Mouse (Mus musculus) left cerebral cortex, postnatal 36 days (tissue): ENCODE results near the gene Msgn1. TPM values are rescaled to one million over a fixed set of nuclear protein-coding genes. Genes with fewer than 3 reads are reported as not detected.

Experiments used
- DNase-seq, 2 experiments: peaks; one replicate each; pipeline ENCODE4 v3.0.0; 2021 to 2022; ENCODE audit warnings: low spot score in 2 of 2, mixed read lengths in 1 of 2
- intact Hi-C: fragments of 180-260 bp; cut with DNase I; formaldehyde crosslinking; loops from one replicate; pipeline ENCODE4 v1.15.1; 2025
- total RNA-seq, 2 experiments: library from RNA; stranded (reverse); gene quantifications; 2 replicates each; pipeline ENCODE4 v1.2.3; 2021

The Msgn1 gene
- total RNA-seq, 2 experiments from 2014 or later, result not detected

GRCm38 (mm10) chr12:11203694-11204665, 4.8 kb downstream of the Msgn1 start:
- intact Hi-C loops, result no loop called here
- DNase-seq, result peak in 1 of 2 experiments; percentile 16

GRCm38 (mm10) chr12:11202476-11202875, 6.3 kb downstream of the Msgn1 start:
- no peak for DNase-seq
- intact Hi-C loops, result no loop called here

- DNase-seq, result no peak
- intact Hi-C loops, result no loop called here
Observed at GRCm38 (mm10) chr12:11200711-11201110, 8.1 kb downstream of the Msgn1 start.

- DNase-seq, result no peak
- intact Hi-C loops, result loop anchor here (5.0 kb wide), 2 partner anchors 69 to 949 kb away; partner anchors contain the start of genes Gen1 and Smc6
Observed at GRCm38 (mm10) chr12:11198551-11198950, 10.2 kb downstream of the Msgn1 start.

DNA sequence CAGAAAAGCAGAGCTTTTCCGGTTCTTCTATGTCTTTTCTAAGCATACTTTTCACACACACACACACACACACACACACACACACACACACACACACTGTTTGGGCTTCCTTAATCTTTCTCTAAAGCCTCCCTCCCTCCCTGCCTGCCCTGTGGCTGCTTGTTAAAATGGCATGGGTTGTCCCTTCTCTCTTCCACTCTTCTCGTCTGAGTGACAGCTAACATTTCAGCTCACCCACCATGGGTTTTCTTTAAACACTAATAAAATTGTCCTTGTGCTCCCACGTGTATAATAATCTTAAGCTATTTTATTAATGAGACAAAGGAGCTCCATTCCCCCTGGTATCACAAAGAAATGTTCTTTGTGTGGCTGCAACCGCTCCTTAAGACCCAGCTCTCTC, 10.7 kb downstream of the Msgn1 start:
- intact Hi-C loops, result loop anchor here (5.0 kb wide), 2 partner anchors 69 to 949 kb away; partner anchors contain the start of genes Gen1 and Smc6
- no peak for DNase-seq

DNA sequence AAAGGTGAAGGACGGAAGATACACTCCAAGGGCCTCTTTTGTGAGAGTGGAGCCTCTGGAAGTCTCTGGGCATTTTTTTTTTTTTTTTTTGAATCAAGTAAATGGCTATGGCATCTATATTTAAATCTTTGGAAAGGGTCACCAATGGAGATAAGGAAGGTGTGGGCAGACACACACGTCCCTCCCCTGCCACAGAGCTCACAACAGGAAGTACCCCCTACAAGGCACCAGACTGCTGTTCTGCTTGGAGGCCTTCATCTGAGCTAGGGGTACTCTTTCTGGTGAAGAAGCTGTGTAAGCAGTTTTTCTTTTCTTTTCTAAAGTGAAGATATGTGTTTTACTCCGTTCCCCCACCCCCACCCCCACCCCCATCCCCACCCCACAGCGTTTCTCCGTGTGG, 11.9 kb downstream of the Msgn1 start:
- DNase-seq, result no peak
- intact Hi-C loops, result loop anchor here (5.0 kb wide), 2 partner anchors 70 to 950 kb away; partner anchors contain the start of genes Gen1 and Smc6

- intact Hi-C loops, result loop anchor here (5.0 kb wide), 2 partner anchors 71 to 951 kb away; partner anchors contain the start of genes Gen1 and Smc6
- peak; percentile 65 for DNase-seq
Observed at GRCm38 (mm10) chr12:11196142-11196597, 12.6 kb downstream of the Msgn1 start.

- intact Hi-C loops, result loop anchor here (5.0 kb wide), 2 partner anchors 72 to 952 kb away; partner anchors contain the start of genes Gen1 and Smc6
- DNase-seq, result no peak
Observed at GRCm38 (mm10) chr12:11195031-11195430, 13.7 kb downstream of the Msgn1 start.

GRCm38 (mm10) chr12:11178486-11179154, 30.2 kb downstream of the Msgn1 start:
- peak; percentile 76 to 84 for DNase-seq
- intact Hi-C loops, result loop anchor here (1.0 to 5.0 kb wide), 2 partner anchors 376 to 580 kb away; no protein-coding TSS in a partner anchor

- intact Hi-C loops, result loop anchor here (1.0 to 5.0 kb wide), 2 partner anchors 375 to 579 kb away; no protein-coding TSS in a partner anchor
- no peak for DNase-seq
Observed at GRCm38 (mm10) chr12:11177408-11178394, 31.1 kb downstream of the Msgn1 start.

DNA sequence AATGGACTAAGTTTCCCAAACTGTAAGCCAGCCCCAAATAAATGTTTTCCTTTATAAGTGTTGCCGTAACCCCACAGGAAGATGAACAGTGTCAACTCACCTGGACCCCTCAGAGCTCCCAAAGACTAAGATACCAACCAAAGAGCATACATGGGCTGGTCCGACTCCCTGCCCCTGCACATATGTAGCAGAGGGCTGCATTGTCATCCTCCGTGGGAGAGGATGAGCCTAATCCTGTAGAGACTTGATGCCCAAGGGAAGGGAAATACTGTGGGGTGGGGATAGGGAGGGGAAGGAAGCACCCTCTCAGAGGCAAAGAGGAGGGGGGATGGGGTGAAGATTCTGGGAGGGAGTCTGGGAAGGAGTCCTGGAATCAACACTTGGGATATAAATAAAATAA, 50.1 kb downstream of the Msgn1 start:
- intact Hi-C loops, result no loop called here
- no peak for DNase-seq

Other genes with a start within 250 kb of the Msgn1 start
- gene Kcns3, start 57.9 kb downstream of the Msgn1 start, total RNA-seq, result 1 to 10 TPM; 6.9 to 9.3 TPM
- 1 to 10 TPM; 1.8 to 1.9 TPM for gene Gen1, start 56.8 kb upstream of the Msgn1 start, total RNA-seq
- gene Smc6, start 56.9 kb upstream of the Msgn1 start, total RNA-seq, result 10 to 100 TPM; 24.6 to 29.9 TPM
- 100 to 1,000 TPM; 618 to 709 TPM for gene Vsnl1, start 227.6 kb upstream of the Msgn1 start, total RNA-seq
- gene Rad51ap2, start 247.1 kb upstream of the Msgn1 start, total RNA-seq, result 1 to 10 TPM; 2.4 to 3.5 TPM